Mouse (Mus musculus) erythroblast, embryonic 14.5 days (primary cell): Measurements from ENCODE around the gene Gtf2ird1.

ENCODE experiments used
- GATA1 ChIP-seq: IDR thresholded peaks from 2 replicates; pipeline ENCODE4 v1.6.1; 2012; ENCODE audit warnings: low read length, inconsistent platforms, mixed read lengths
- TAL1 ChIP-seq: IDR thresholded peaks from 3 replicates; pipeline ENCODE4 v1.6.1; 2012; ENCODE audit warnings: low read length, inconsistent platforms, mixed read lengths

DNA sequence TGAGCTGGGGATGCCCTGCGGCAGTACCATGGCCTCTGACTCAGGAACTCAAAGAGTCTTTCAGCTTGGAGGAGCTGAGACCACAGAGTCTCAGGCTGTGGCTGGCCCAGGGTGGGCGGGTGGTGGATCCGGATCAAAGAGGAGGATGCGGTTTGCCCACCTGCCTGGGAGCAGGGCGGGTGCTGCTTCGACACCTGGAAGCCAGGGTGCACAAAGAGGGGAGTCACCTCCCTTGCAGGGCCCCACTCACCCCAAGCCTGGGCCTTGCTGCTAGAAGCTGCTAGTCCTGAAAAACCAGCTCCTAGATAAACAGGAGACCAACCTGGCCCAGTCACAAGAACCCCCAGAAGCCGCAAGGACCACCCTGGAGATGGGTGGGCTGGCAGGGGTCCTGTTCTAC lies 12.0 kb downstream of the Gtf2ird1 start:
- no peak for TF ChIP-seq GATA1
- TF ChIP-seq TAL1 = no peak
